Mouse (Mus musculus): ENCODE results near the gene Lmx1b. TPM values are rescaled to one million over a fixed set of nuclear protein-coding genes. Genes with fewer than 3 reads are reported as not detected.
A peak's percentile ranks its signal among the peaks of the same experiment; 100 is the strongest.

The Lmx1b gene
- total RNA-seq, 2 experiments from 2014 or later = not detected

- ATAC-seq (replicated peaks; ENCODE audit: low FRiP score, low TSS enrichment, poor library complexity, severe bottlenecking) = no peak
Observed at GRCm38 (mm10) chr2:33645538-33646282, 5.4 kb upstream of the Lmx1b start.

GRCm38 (mm10) chr2:33643721-33644713 is 3.7 kb upstream of the Lmx1b start:
- ATAC-seq (replicated peaks; ENCODE audit: low FRiP score, low TSS enrichment, poor library complexity, severe bottlenecking) = no peak

GRCm38 (mm10) chr2:33642650-33643458 is 2.5 kb upstream of the Lmx1b start:
- peak; percentile 82 for ATAC-seq (replicated peaks; ENCODE audit: low FRiP score, low TSS enrichment, poor library complexity, severe bottlenecking)

- ATAC-seq (replicated peaks; ENCODE audit: low FRiP score, low TSS enrichment, poor library complexity, severe bottlenecking) = no peak
Observed at GRCm38 (mm10) chr2:33641859-33642571, 1.7 kb upstream of the Lmx1b start.

- ATAC-seq (replicated peaks; ENCODE audit: low FRiP score, low TSS enrichment, poor library complexity, severe bottlenecking) = no peak
Observed at GRCm38 (mm10) chr2:33640978-33641858, 907 bp upstream of the Lmx1b start.

- ATAC-seq (replicated peaks; ENCODE audit: low FRiP score, low TSS enrichment, poor library complexity, severe bottlenecking) = no peak
Observed at GRCm38 (mm10) chr2:33639301-33640170, 775 bp downstream of the Lmx1b start.

- no peak for ATAC-seq (replicated peaks; ENCODE audit: low FRiP score, low TSS enrichment, poor library complexity, severe bottlenecking)
Observed at GRCm38 (mm10) chr2:33638141-33638733, 2.1 kb downstream of the Lmx1b start.

GRCm38 (mm10) chr2:33637288-33637687 is 3.0 kb downstream of the Lmx1b start:
- ATAC-seq (replicated peaks; ENCODE audit: low FRiP score, low TSS enrichment, poor library complexity, severe bottlenecking) = no peak

GRCm38 (mm10) chr2:33636628-33637188 is 3.6 kb downstream of the Lmx1b start:
- ATAC-seq (replicated peaks; ENCODE audit: low FRiP score, low TSS enrichment, poor library complexity, severe bottlenecking) = no peak

- ATAC-seq (replicated peaks; ENCODE audit: low FRiP score, low TSS enrichment, poor library complexity, severe bottlenecking) = no peak
Observed at GRCm38 (mm10) chr2:33636117-33636521, 4.2 kb downstream of the Lmx1b start.

- ATAC-seq (replicated peaks; ENCODE audit: low FRiP score, low TSS enrichment, poor library complexity, severe bottlenecking) = no peak
Observed at GRCm38 (mm10) chr2:33635323-33636116, 4.8 kb downstream of the Lmx1b start.

- no peak for ATAC-seq (replicated peaks; ENCODE audit: low FRiP score, low TSS enrichment, poor library complexity, severe bottlenecking)
Observed at GRCm38 (mm10) chr2:33634481-33635090, 5.7 kb downstream of the Lmx1b start.

GRCm38 (mm10) chr2:33633955-33634354 is 6.4 kb downstream of the Lmx1b start:
- ATAC-seq (replicated peaks; ENCODE audit: low FRiP score, low TSS enrichment, poor library complexity, severe bottlenecking) = no peak

GRCm38 (mm10) chr2:33633237-33633636 is 7.1 kb downstream of the Lmx1b start:
- ATAC-seq (replicated peaks; ENCODE audit: low FRiP score, low TSS enrichment, poor library complexity, severe bottlenecking) = no peak

- ATAC-seq (replicated peaks; ENCODE audit: low FRiP score, low TSS enrichment, poor library complexity, severe bottlenecking) = no peak
Observed at GRCm38 (mm10) chr2:33632551-33633059, 7.7 kb downstream of the Lmx1b start.

All from megakaryocyte-erythroid progenitor cell, adult 5-6 weeks (primary cell).